Mouse (Mus musculus) bone marrow macrophage, adult 2 months (primary cell): ENCODE data around the gene Ccdc184. TPM values are rescaled to one million over a fixed set of nuclear protein-coding genes. Genes with fewer than 3 reads are reported as not detected.

ENCODE experiments used
- H3K27ac ChIP-seq: 2 replicates; pipeline ENCODE4 v1.5.1; 2012; ENCODE audit warnings: low read depth, low read length; ENCODE audit not compliant: insufficient read depth
- H3K4me1 ChIP-seq: 2 replicates; pipeline ENCODE4 v1.6.1; 2012; ENCODE audit warnings: low read length; ENCODE audit not compliant: control insufficient read depth, insufficient read depth
- H3K4me3 ChIP-seq: 2 replicates; pipeline ENCODE4 v1.5.1; 2012; ENCODE audit warnings: mild to moderate bottlenecking, low read length, moderate library complexity; ENCODE audit not compliant: insufficient read depth
- CTCF ChIP-seq: IDR thresholded peaks from 2 replicates; pipeline ENCODE4 v1.5.1; 2012; ENCODE audit warnings: low read depth, mild to moderate bottlenecking, low read length, moderate library complexity
- POLR2A ChIP-seq: IDR thresholded peaks from 2 replicates; pipeline ENCODE4 v1.6.1; 2012; ENCODE audit warnings: mild to moderate bottlenecking, low read depth, low read length, borderline replicate concordance
- polyA plus RNA-seq: library from polyadenylated mRNA; stranded (reverse); fragments of >200 nt; gene quantifications from 2 replicates; pipeline ENCODE4 v1.2.4, GENCODE M21; 2012; ENCODE audit not compliant: missing spikeins, insufficient read depth, insufficient read length

The Ccdc184 gene
- not detected in 2 replicates for polyA plus RNA-seq

DNA sequence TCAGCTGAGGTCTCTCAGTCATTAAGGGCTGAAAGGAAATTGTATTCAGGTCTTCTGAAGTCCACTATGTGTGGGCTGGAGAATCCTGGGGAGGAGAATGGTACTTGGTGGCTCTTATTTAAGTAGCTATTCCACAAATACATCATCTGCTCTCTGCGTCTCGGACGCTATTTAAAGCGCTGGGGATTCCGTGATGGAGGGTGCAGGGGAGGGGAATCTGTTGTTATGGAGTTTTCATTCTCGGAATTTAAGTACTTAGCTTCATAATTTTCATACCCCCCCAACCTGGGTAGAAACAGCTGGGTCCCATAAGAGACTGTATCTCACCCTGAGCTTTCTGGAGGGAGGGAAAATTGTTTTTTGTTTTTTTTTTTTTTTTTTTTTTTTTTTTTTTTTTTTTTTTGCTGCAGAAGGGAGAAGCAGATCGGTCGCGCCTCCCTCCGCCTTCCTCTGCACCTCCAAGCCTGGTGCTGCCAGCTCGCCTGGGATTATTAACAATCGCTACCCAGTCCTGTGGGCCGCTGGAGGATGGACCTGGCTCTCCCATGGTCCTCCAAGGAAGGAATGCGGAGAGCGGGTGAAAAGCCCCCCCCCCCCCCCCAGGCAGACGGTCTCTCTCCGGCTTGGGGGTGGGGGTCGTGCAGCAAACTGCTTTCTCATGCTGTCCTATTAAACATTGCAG, at the start of gene Ccdc184:
Gene Ccdc184 (plus strand): TSS at position 196 of the 682 bp plus-strand sequence.
- TF ChIP-seq POLR2A (no peak), CTCF (no peak)
- Histone ChIP-seq H3K4me3 (no peak within 1 kb of the TSS), H3K4me1 (no peaks in the 10 kb centered on the region), H3K27ac (no peak within 1 kb of the TSS)

DNA sequence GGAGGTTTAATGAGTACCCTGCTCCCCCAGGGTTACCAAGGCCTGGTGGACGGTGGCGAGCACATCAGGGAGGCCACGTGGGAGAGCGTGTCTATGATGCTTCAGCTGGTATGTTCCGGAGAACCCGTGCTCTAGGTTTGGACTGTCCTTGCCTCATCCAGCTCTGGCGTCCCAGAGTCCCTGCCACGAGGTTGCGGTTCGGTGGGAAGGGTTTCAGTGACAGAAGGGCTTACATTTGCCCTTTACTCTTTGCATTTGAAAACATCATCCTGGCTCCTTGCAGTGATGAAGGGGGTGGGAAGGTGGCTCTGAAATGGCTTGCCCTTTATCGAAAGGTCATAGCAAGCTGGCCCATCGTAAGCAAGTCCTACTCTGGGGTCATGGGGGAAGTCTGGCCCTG, 47.6 kb upstream of the Ccdc184 start:
- TF ChIP-seq CTCF: no peak
- H3K27ac ChIP-seq: no peak overlapping the region
- H3K4me3 ChIP-seq: no peak overlapping the region
- H3K4me1 ChIP-seq: no peaks in the 10 kb centered on the region

DNA sequence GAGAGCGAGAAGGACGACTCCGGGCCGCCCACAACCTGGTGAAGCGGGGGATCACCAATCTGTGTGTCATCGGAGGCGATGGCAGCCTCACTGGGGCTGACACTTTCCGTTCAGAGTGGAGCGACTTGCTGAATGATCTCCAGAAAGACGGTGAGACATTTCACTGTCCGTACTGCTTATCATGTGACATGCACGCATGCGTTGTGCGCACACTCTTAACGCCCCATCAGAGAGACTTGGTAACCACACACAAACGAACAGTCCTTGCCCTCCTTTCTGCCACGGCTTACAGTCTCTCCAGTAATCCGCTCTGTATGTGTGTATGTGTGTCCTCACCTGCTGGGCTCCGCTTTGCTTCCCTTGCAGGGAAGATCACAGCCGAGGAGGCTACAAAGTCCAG, 46.1 kb upstream of the Ccdc184 start:
- Histone ChIP-seq H3K27ac (no peak overlapping the region), H3K4me1 (no peaks in the 10 kb centered on the region), H3K4me3 (no peak overlapping the region)
- TF ChIP-seq POLR2A (no peak), CTCF (no peak)

DNA sequence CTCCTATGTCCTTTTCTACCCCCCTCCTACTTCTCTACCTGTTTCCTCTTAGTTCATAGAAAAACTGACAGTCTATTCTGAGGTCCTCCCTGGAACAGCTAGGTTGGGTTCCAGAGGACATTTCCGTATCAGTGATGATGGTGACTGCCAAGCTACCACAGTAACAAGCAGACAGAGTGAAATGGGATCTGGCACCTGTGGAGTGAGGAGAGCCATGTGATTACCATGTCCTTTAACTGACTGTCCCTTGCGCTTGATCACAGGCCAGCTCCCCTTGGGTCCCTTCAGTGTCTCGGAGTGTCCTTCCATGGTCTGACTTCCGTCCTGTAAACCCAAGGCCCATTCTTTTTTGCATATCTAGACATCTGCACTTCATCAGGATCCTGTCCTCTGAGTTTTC, 36.0 kb upstream of the Ccdc184 start:
- H3K4me1 ChIP-seq: peaks cover 13% of the 10 kb centered on the region
- no peak overlapping the region for H3K4me3 ChIP-seq
- TF ChIP-seq CTCF (no peak), POLR2A (no peak)
- no peak overlapping the region for H3K27ac ChIP-seq

DNA sequence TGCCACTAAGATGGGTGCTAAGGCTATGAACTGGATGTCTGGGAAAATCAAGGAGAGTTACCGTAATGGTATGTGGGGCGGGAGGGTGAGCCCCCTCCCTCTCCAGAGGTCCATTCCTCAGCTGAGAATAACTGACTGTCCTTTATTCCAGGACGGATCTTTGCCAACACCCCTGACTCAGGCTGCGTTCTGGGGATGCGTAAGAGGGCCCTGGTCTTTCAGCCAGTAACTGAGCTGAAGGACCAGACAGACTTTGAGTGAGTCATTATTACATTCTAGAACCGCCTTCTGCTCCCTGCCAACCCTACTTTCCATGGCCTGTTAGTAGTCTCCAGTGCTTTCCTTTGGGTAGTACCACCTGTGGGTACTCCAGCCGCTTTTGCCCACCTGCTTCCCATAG, 35.5 kb upstream of the Ccdc184 start:
- peaks cover 13% of the 10 kb centered on the region for H3K4me1 ChIP-seq
- no peak for TF ChIP-seq CTCF
- no peak for TF ChIP-seq POLR2A
- H3K27ac ChIP-seq: no peak overlapping the region
- no peak overlapping the region for H3K4me3 ChIP-seq

DNA sequence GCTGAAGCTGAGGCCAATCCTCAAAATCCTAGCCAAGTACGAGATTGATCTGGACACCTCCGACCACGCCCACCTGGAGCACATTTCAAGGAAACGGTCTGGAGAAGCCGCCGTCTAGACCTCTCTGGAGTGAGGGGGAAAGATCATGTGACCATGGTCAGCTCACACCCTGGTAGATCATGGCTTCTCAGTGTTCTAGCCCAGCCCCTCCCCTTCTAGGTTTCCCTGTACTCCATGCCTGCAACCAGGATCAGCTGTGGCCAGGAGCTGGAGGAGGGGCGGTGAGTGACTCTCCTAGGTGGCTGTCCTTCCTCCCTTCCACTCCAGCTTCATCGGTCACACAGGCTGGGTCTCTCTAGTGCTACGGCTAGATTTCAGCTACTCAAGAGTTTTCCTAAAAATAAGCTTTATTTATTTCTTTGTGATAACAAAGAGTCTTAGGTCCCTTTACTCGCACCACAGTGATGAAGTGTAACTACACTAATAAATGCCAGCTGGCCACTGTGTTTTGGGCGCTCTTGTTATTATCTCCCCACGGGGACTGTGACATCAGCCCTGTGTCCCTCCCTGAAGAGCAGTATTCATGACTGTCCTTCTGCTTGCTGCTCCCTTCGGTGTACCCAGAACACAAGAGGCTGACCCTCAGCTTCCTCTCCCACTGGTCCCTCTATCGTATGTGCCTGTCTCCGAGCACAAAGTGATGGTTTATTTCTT, 34.9 kb upstream of the Ccdc184 start:
- Histone ChIP-seq H3K4me3 (no peak overlapping the region), H3K4me1 (peaks cover 13% of the 10 kb centered on the region), H3K27ac (no peak overlapping the region)
- TF ChIP-seq POLR2A: no peak
- TF ChIP-seq CTCF: no peak

DNA sequence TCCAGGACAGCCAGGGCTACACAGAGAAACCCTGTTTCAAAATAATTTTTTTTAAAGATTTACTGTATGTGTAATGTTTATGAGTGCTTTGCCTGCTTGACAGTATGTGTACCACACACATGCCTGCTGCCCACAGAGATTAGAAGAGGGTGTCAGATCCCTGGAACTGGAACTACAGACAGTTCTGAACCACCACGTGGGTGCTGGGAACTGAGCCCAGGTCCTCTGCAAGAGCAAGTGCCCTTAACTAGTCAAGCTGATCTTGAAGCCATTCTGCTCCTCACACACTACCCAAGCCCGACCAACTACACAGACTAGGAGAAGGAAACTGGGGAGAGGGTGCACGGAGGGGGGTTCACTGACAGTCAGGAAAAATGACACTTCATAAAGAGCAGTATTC, 33.5 kb upstream of the Ccdc184 start:
- Histone ChIP-seq H3K27ac (no peak overlapping the region), H3K4me1 (peaks cover 13% of the 10 kb centered on the region), H3K4me3 (no peak overlapping the region)
- TF ChIP-seq POLR2A (no peak), CTCF (no peak)

DNA sequence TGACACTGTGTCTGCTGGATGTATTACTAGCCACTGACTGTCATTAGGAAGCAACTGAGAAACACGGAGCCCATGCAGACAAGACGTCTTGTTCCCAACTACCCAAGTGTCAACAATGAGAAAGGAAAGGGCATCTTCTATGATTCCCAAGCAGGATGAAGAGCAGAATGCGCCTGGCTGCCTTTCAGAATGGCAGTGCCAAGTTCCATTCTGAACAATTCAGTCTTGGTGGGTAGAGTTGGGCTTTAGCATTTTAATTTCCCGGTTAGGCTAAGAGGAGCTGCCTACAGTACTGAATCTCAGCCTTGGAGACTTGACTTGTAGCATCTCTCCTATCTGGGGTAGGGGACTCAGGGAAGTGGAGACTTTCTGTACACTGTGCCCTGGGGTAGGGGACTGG, 32.9 kb upstream of the Ccdc184 start:
- no peak for TF ChIP-seq POLR2A
- no peak for TF ChIP-seq CTCF
- Histone ChIP-seq H3K4me3 (no peak overlapping the region), H3K27ac (no peak overlapping the region), H3K4me1 (peaks cover 15% of the 10 kb centered on the region)

DNA sequence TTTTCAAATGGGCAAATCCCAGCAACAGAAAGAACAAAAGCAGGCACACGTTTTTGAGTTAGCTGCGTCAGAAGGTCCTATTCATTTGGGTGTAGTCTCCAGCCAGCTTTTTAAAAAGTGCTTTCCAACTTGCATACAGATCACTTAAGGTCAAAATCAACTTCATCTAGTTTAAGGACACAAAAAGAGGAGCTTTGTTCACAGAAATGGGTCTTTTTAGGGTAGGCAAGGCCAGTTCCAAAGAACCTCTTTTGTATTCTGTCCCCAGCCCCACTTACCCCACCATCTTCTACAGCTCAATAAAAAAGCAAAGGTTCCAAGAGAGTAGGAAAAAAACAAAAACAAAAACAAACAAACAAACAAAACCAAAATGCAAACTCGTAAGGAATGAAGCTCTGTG, 32.3 kb upstream of the Ccdc184 start:
- H3K4me1 ChIP-seq: peaks cover 20% of the 10 kb centered on the region
- H3K27ac ChIP-seq: no peak overlapping the region
- TF ChIP-seq CTCF (no peak), POLR2A (no peak)
- no peak overlapping the region for H3K4me3 ChIP-seq

DNA sequence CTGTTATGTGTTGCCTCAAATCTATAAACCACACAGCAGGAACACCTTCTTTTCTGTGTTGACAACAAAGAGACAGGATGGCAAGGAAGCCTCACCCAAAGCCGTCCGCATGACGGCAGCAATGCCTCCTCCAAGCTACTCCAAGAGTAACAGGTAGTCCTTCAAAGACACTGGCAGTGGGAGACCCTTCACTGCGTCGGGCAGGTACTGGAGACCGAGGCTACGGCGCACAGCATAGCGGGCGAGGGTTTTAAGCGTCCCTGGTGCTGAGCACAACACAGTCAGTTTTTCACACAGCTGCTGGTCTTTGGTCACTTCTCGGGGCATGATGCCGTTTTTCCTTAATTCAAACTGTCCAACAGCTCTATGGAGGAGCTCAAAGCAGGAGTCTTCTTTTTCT, 31.3 kb upstream of the Ccdc184 start:
- Histone ChIP-seq H3K27ac (no peak overlapping the region), H3K4me3 (no peak overlapping the region), H3K4me1 (peaks cover 27% of the 10 kb centered on the region)
- TF ChIP-seq CTCF (no peak), POLR2A (no peak)

DNA sequence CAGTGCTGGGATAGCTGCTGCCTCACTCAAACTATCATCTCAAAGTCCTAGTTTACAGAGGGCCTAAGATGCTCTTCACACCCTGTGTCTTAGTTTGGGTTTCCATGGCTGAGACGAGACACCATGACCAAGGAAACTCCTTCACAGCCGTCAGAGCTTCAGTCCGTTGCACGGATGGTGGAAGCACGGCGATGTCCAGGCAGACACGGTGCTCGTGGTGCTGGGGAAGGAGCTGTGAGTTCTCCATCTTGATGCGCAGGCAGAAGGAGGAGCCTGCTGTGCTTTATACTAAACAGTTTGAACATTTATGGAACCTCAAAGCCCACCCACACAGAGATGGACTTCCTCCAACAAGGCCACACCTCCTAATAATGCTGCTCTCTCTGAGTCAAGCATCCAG, 30.1 kb upstream of the Ccdc184 start:
- peaks cover 27% of the 10 kb centered on the region for H3K4me1 ChIP-seq
- H3K4me3 ChIP-seq: no peak overlapping the region
- no peak for TF ChIP-seq CTCF
- no peak for TF ChIP-seq POLR2A
- H3K27ac ChIP-seq: no peak overlapping the region
